Comparison of ENCODE assay signal across 22 mouse cellular contexts in genomic region chr11:68526441-68526840, GRCm38 (mm10). TPM values are rescaled to one million over a fixed set of nuclear protein-coding genes. Genes with fewer than 3 reads are reported as not detected.
"Had no signal": no experiment of that assay in that cellular context is flagged by ENCODE, and none has a peak within 500 bp of the region (broad histone marks: within the 10 kb centered on the region; RNA-seq: fewer than 3 reads in every experiment).

No protein-coding gene starts in this region.

- DNase-seq: kidney, adult 18-20 months; kidney, adult 9 months; kidney, postnatal 14 days; kidney, postnatal 4 days; layer of hippocampus, postnatal 36 days; left cerebral cortex, postnatal 4 days; liver, postnatal 0 days; lung, embryonic 14.5 days; right cerebral cortex, postnatal 4 days; thymus, postnatal 25 days had no signal

- H3K27ac ChIP-seq: limb, embryonic 12.5 days; limb, embryonic 15.5 days; liver, embryonic 14.5 days; macrophage; midbrain, embryonic 13.5 days; stomach, postnatal 0 days had no signal

- H3K9ac ChIP-seq: limb, embryonic 12.5 days; limb, embryonic 15.5 days; liver, embryonic 14.5 days; liver, postnatal 0 days; lung, embryonic 14.5 days; midbrain, embryonic 13.5 days had no signal

- H3K4me3 ChIP-seq: limb, embryonic 12.5 days; limb, embryonic 15.5 days; midbrain, embryonic 13.5 days had no signal

- H3K27me3 ChIP-seq: midbrain, embryonic 13.5 days had no signal

- H3K9me3 ChIP-seq: limb, embryonic 12.5 days; limb, embryonic 15.5 days; midbrain, embryonic 13.5 days had no signal

- H3K4me2 ChIP-seq: limb, embryonic 12.5 days; limb, embryonic 15.5 days; liver, embryonic 11.5 days; lung, embryonic 14.5 days; midbrain, embryonic 13.5 days had no signal

- H3K4me1 ChIP-seq: midbrain, embryonic 13.5 days had no signal

- H3K36me3 ChIP-seq: limb, embryonic 12.5 days; limb, embryonic 15.5 days; midbrain, embryonic 13.5 days had no signal

- ATAC-seq: intestine, embryonic 16.5 days; liver, postnatal 0 days; lung, postnatal 0 days; midbrain, embryonic 13.5 days had no signal

RNA-seq across cellular contexts. Expression of gene Mfsd6l, which starts 29.5 kb away (rescaled TPM):
- total RNA-seq: layer of hippocampus, adult 18-20 months; layer of hippocampus, postnatal 36 days had no signal
- polyA plus RNA-seq: limb, embryonic 12.5 days; liver, embryonic 11.5 days; macrophage; midbrain, embryonic 13.5 days; neural tube, embryonic 11.5 days; neural tube, embryonic 14.5 days had no signal
